Mouse (Mus musculus) forebrain, embryonic 16.5 days (tissue): ENCODE data around the gene Vwa8. TPM values are rescaled to one million over a fixed set of nuclear protein-coding genes. Genes with fewer than 3 reads are reported as not detected.

Experiments
- ATAC-seq: fragments of 200-750 bp; cut with Nextera tagmentation; 2 replicates; pipeline ENCODE4 v1.8.0; 2017; ENCODE audit warnings: mild to moderate bottlenecking, moderate library complexity
- H3K27ac ChIP-seq: fragments of 300-500 bp; sonication (generic); 2 replicates; pipeline ENCODE4 v1.5.1; 2014; ENCODE audit warnings: low read length, control low read depth
- H3K27me3 ChIP-seq: fragments of 300-500 bp; sonication (generic); replicated peaks from 2 replicates; pipeline ENCODE4 v1.6.1; 2014; ENCODE audit warnings: low read length; ENCODE audit not compliant: control insufficient read depth, insufficient read depth
- H3K36me3 ChIP-seq: fragments of 300-500 bp; sonication (generic); 2 replicates; pipeline ENCODE4 v1.6.1; 2014; ENCODE audit not compliant: control insufficient read depth, insufficient read depth
- H3K4me1 ChIP-seq: fragments of 300-500 bp; sonication (generic); replicated peaks from 2 replicates; pipeline ENCODE4 v1.6.1; 2014; ENCODE audit warnings: low read length; ENCODE audit not compliant: control insufficient read depth, insufficient read depth
- H3K4me2 ChIP-seq: fragments of 300-500 bp; sonication (generic); 2 replicates; pipeline ENCODE4 v1.6.1; 2014; ENCODE audit warnings: mild to moderate bottlenecking, low read length, control low read depth
- H3K4me3 ChIP-seq: fragments of 300-500 bp; sonication (generic); replicated peaks from 2 replicates; pipeline ENCODE4 v1.5.1; 2014; ENCODE audit warnings: mild to moderate bottlenecking, low read length, control low read depth
- H3K9ac ChIP-seq: fragments of 300-500 bp; sonication (generic); replicated peaks from 2 replicates; pipeline ENCODE4 v1.6.1; 2014; ENCODE audit warnings: low read depth, low read length, control low read depth
- H3K9me3 ChIP-seq: fragments of 300-500 bp; sonication (generic); 2 replicates; pipeline ENCODE4 v1.6.1; 2016; ENCODE audit warnings: low read length; ENCODE audit not compliant: control insufficient read depth
- WGBS: fragments of 180-500 bp; shearing (Covaris S2); extraction: QIAGEN DNeasy Blood & Tissue Kit; methylation state at CpG from one replicate; pipeline ENCODE4 v1.1.7; 2014; 5-methylcytosine and 5-hydroxymethylcytosine counted together
- polyA plus RNA-seq: library from polyadenylated mRNA; unstranded; fragments of >200 nt; fragmentation: Nextera tagmentation; extraction: Ambion mirVana; gene quantifications from 2 replicates; pipeline ENCODE4 v1.2.1, GENCODE M21; 2015

Gene Vwa8
- polyA plus RNA-seq, 1 experiment from 2014 or later = 5.4 TPM

DNA sequence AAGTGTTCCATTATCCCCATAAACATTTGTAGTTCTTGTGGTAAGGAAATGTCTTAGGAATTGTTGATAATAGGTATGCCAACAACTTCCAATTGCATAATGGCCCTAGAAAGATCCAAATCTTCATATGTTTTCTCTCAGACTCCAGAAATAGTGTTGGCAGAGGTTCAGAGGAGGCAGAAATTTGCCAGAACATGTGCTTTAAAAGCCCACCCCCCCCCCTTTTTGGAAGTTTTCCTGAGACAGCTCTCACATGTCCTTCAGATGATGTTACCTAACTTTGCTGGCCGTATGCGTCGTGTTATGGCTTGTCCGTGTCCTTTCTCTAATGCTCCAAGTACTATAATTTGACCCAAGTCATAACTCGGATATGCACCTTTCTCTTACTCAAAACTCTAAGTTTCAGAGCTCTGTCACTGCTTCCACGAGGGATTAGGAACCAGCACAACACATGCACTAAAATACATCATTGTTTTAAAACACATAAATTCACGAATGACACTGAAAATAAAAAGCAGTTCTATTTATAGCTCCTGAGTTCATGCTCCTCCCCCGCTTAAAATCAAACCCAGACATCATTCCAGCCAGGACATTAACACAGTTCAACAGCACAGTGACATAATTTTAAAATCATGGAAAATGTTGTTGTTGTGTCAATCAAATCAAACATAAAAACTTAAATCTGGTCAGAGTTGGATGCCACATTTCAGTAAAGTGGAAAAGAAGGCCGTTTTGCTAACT, 227.9 kb downstream of the Vwa8 start:
- 72% methylated on average over 9 of the region's 9 CpGs for WGBS
- H3K27ac ChIP-seq = no peak overlapping the region

DNA sequence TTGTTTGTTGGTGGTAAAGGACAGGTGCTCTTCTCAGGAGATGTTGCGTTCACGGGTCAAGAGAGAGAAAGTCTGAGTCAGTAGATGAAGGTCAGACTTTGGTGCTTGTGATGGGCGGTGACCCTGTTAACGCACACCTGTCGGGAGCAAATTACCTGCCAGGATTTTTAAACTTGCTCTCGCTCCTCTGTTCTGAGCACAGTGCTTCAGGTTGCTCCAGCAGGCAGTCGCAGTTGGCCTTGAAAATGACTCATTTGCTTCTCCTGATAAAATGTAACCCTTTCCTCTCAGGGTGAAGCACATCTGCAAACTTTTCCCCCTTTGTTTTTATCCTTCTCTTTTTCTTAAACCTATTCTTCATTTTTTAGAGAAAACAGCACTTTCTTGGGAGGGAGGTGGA, 234.7 kb downstream of the Vwa8 start:
- no peak overlapping the region for H3K4me3 ChIP-seq
- no peaks in the 10 kb centered on the region for H3K4me1 ChIP-seq
- H3K9ac ChIP-seq = no peak overlapping the region
- H3K36me3 ChIP-seq = no peaks in the 10 kb centered on the region
- no peaks in the 10 kb centered on the region for H3K27me3 ChIP-seq
- ATAC-seq = no peak
- H3K9me3 ChIP-seq = no peaks in the 10 kb centered on the region
- H3K4me2 ChIP-seq = no peak overlapping the region
- H3K27ac ChIP-seq = no peak overlapping the region
- 81% methylated on average over 7 of the region's 7 CpGs for WGBS

More for the DNA sequence above, 227.9 kb downstream of the Vwa8 start:
- Histone ChIP-seq H3K4me2 (no peak overlapping the region), H3K36me3 (no peaks in the 10 kb centered on the region), H3K9me3 (no peaks in the 10 kb centered on the region), H3K27me3 (no peaks in the 10 kb centered on the region), H3K9ac (no peak overlapping the region), H3K4me3 (no peak overlapping the region), H3K4me1 (no peaks in the 10 kb centered on the region)
- no peak for ATAC-seq

DNA sequence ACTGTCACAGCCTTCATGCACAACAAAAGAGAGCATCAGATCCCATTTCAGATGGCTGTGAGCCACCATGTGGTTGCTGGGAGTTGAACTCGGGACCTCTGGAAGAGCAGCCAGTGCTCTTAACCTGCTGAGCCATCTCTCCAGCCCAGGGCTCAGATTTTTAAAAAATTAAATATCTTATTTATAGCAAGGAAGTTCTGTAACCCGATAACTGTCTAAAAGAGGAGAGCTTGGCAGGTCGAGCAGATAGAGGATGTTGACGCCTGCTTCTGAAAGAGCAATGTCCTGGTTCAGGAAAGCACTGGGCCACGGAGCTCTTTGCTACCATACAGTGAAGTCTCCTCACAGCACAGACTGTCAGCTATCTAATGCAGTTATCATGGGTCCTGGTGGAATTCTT, 237.2 kb downstream of the Vwa8 start:
- Histone ChIP-seq H3K4me2 (no peak overlapping the region), H3K27me3 (no peaks in the 10 kb centered on the region), H3K27ac (no peak overlapping the region), H3K4me3 (no peak overlapping the region), H3K36me3 (no peaks in the 10 kb centered on the region), H3K9me3 (no peaks in the 10 kb centered on the region), H3K9ac (no peak overlapping the region), H3K4me1 (peaks cover 10% of the 10 kb centered on the region)
- no peak for ATAC-seq
- WGBS = 90% methylated on average over 5 of the region's 5 CpGs

DNA sequence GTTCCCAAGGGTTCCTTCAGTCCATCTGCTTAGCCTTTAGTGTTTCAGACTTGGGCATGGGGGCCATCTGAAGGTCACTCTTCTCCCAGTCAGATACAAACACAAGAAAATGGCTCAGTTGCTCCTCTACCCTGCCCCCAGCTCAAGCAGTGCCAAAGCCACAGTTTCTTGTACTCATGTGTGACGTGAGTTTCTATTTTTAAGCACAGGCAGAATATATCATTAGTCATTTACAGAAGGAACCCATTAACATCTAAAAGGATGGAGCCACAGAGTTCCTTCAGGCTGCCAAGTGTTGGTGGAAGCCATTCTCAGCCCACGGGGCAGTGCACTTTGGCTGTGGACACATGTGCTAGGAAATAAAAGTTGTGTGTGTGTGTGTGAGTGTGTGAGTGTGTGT, 240.6 kb downstream of the Vwa8 start:
- WGBS = 16% methylated on average over 2 of the region's 2 CpGs

DNA sequence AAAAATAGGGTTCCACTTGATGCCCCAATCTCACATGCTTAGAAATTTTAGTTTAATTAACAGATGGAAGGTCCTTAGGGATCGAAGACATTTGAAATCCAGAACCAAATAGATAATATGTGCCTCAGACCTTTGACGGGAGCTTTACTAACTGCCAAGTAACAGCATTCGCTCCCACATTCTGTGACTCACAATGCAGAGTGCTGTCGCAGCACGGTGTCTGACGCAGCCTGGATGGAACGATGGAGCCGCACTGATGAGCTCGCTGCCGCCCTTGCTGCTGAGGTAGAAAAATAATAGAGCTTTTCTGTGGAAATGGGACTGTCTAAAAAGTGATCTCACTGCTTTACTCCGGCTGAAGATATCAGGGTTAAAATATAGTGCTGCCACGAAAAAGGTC, 248.3 kb downstream of the Vwa8 start:
- Histone ChIP-seq H3K9ac (no peak overlapping the region), H3K4me2 (no peak overlapping the region), H3K27me3 (no peaks in the 10 kb centered on the region), H3K36me3 (peaks cover 5% of the 10 kb centered on the region; the same call in 1 of the 2 replicates), H3K27ac (no peak overlapping the region), H3K4me1 (no peaks in the 10 kb centered on the region), H3K4me3 (no peak overlapping the region), H3K9me3 (peaks cover 4% of the 10 kb centered on the region; the same call in 1 of the 2 replicates)
- ATAC-seq = no peak
- 86% methylated on average over 12 of the region's 12 CpGs for WGBS

More for the DNA sequence above, 240.6 kb downstream of the Vwa8 start:
- H3K9ac ChIP-seq = no peak overlapping the region
- H3K27me3 ChIP-seq = no peaks in the 10 kb centered on the region
- H3K36me3 ChIP-seq = peaks cover 3% of the 10 kb centered on the region; the same call in 1 of the 2 replicates
- H3K4me2 ChIP-seq = no peak overlapping the region
- peaks cover 10% of the 10 kb centered on the region for H3K4me1 ChIP-seq
- H3K27ac ChIP-seq = no peak overlapping the region
- H3K9me3 ChIP-seq = peaks cover 3% of the 10 kb centered on the region; the same call in 1 of the 2 replicates
- no peak overlapping the region for H3K4me3 ChIP-seq
- peak; percentile 87 for ATAC-seq

DNA sequence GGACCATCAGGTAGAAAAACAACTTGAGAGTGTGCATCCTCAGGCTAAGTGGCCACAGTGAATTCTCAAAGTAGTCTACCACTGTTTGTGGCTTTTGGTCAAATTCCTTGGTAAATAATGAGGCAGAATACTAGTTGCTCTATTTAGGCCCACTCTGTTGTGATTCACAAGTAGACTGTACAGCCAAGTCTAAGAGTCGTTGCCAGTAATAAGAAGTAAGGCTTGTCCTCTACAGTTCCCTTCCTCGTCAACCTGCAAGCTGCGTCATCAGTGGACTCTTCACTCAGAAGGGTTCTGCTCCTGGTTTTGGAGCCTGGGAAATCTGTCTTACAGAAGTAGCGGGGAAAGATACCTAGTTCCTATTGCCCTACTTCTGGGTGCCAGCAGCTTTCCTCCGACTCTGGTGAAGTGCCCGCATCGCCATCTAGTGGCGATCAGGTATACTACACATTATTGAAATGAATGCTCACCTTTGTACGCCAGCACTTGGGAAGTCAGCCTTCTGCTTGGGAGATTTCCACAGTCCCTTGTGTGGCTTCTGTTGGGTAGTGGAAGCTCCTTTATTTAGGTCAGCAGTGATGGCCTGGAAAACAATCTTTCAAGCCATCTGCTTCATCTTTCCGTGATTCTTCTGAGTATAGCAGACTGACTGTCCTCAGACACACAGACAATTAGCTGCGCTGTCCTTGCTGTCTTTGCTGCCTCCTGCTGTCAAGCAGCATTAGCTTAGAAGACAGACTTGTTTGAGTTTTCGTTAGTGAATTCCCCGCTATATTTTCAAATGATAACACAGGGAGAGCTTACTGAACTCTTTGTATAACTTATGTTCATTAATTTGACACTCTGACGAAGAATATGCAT, 258.0 kb downstream of the Vwa8 start:
- no peak overlapping the region for H3K27ac ChIP-seq
- peak; percentile 86 for ATAC-seq
- H3K36me3 ChIP-seq = no peaks in the 10 kb centered on the region
- H3K9ac ChIP-seq = no peak overlapping the region
- H3K4me2 ChIP-seq = peak overlapping the region; percentile 39
- H3K27me3 ChIP-seq = no peaks in the 10 kb centered on the region
- peaks cover 3% of the 10 kb centered on the region; the same call in 1 of the 2 replicates for H3K4me1 ChIP-seq
- H3K9me3 ChIP-seq = no peaks in the 10 kb centered on the region
- 29% methylated on average over 14 of the region's 14 CpGs for WGBS
- peak overlapping the region; percentile 18; the same call in 1 of the 2 replicates for H3K4me3 ChIP-seq

DNA sequence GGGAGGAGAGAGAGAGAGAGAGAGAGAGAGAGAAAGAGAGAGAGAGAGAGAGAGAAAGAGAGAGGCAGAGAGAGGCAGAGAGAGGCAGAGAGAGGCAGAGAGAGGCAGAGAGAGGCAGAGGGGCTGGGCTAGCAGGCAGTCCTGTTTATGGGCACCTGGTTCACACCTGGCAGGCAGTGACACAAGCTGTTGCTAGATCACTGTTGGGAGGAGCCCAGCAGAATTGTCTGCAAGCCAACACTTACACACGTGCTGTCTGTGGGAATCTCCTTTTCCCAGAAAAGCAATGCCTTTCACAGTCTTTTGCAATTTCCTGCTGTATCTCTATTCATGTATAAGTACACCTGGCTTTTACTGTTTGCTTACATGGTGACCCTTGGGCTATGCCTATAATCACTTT, 260.5 kb downstream of the Vwa8 start:
- ATAC-seq = no peak
- no peaks in the 10 kb centered on the region for H3K36me3 ChIP-seq
- no peak overlapping the region for H3K27ac ChIP-seq
- no peak overlapping the region for H3K9ac ChIP-seq
- WGBS = 44% methylated on average over 1 of the region's 1 CpGs
- H3K4me3 ChIP-seq = no peak overlapping the region
- H3K4me1 ChIP-seq = peaks cover 3% of the 10 kb centered on the region; the same call in 1 of the 2 replicates
- H3K4me2 ChIP-seq = no peak overlapping the region
- no peaks in the 10 kb centered on the region for H3K9me3 ChIP-seq
- H3K27me3 ChIP-seq = no peaks in the 10 kb centered on the region

DNA sequence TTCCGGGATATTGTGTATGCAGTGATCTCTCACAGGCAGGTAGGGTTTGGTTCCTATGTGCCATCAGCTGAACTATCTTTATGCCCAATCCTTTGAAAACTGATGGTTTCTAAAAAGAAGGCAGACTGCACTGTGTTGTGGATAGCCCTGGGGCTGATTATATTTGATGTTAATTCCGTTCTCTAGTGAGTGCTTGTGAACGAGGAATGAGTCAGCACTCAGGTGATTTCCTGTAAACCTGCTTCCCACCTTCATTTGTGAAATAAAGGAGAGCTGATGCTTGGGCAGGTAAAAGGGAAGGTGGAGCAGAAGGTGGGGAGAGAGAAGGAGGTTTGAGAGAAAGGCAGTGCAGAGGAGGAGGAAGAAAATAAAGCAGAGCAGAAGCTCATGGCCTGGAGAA, 261.2 kb downstream of the Vwa8 start:
- Histone ChIP-seq H3K9ac (no peak overlapping the region), H3K4me2 (no peak overlapping the region), H3K27me3 (no peaks in the 10 kb centered on the region), H3K4me3 (no peak overlapping the region), H3K27ac (no peak overlapping the region), H3K36me3 (no peaks in the 10 kb centered on the region), H3K9me3 (no peaks in the 10 kb centered on the region), H3K4me1 (peaks cover 3% of the 10 kb centered on the region; the same call in 1 of the 2 replicates)
- WGBS = 59% methylated on average over 3 of the region's 3 CpGs
- ATAC-seq = no peak

DNA sequence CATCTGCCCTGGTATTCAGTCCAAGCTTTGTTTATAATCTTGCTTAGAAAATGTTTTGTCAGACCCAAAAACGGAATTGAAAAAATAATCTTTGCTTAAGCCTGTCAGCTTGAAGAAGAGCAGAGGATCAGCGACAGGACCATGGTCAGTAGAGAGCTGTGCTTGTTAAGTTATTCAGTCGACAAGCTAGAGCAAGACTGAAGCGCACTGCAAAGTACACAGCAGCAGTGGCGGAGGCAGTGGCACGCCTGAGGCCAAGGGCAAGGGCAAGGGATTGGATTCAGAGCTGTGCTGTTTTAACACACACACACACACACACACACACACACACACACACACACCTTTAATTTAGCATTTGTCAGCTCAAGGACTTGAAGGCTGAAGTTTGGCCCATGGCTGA, 263.2 kb downstream of the Vwa8 start:
- Histone ChIP-seq H3K27me3 (no peaks in the 10 kb centered on the region), H3K4me3 (no peak overlapping the region), H3K27ac (no peak overlapping the region), H3K4me2 (no peak overlapping the region), H3K4me1 (no peaks in the 10 kb centered on the region), H3K9me3 (no peaks in the 10 kb centered on the region), H3K36me3 (no peaks in the 10 kb centered on the region), H3K9ac (no peak overlapping the region)
- WGBS = 86% methylated on average over 6 of the region's 6 CpGs
- ATAC-seq = no peak
